Mouse (Mus musculus) cortical plate, adult 2 months (tissue): ENCODE results near the gene Knstrn. TPM values are rescaled to one million over a fixed set of nuclear protein-coding genes. Genes with fewer than 3 reads are reported as not detected.

ENCODE experiments used
- H3K27ac ChIP-seq: fragments of 200-500 bp; 2 replicates; pipeline ENCODE4 v1.5.1; 2012; ENCODE audit warnings: low read length, control low read depth, inconsistent platforms; ENCODE audit not compliant: insufficient read depth
- H3K4me1 ChIP-seq: fragments of 200-500 bp; 2 replicates; pipeline ENCODE4 v1.6.1; 2011; ENCODE audit warnings: low read length; ENCODE audit not compliant: control insufficient read depth, insufficient read depth
- H3K4me3 ChIP-seq: fragments of 200-500 bp; 2 replicates; pipeline ENCODE4 v1.5.1; 2011; ENCODE audit warnings: mild to moderate bottlenecking, low read length, control low read depth; ENCODE audit not compliant: insufficient read depth
- CTCF ChIP-seq: fragments of 200-500 bp; IDR thresholded peaks from 2 replicates; pipeline ENCODE4 v1.5.1; 2011; ENCODE audit warnings: mild to moderate bottlenecking, control low read depth, low read length; ENCODE audit not compliant: insufficient read depth; ENCODE audit errors: extremely low read depth
- POLR2A ChIP-seq: fragments of 200-500 bp; IDR thresholded peaks from 2 replicates; pipeline ENCODE4 v1.6.1; 2011; ENCODE audit warnings: mild to moderate bottlenecking, low read length, control low read depth; ENCODE audit not compliant: insufficient read depth; ENCODE audit errors: extremely low read depth
- polyA plus RNA-seq: library from polyadenylated mRNA; depleted of rRNA; stranded (reverse); fragments of >200 nt; gene quantifications from 2 replicates; pipeline ENCODE4 v1.2.3, GENCODE M21; 2012; rRNA removed

The Knstrn gene
- polyA plus RNA-seq, 1 experiment: 1.9 TPM

DNA sequence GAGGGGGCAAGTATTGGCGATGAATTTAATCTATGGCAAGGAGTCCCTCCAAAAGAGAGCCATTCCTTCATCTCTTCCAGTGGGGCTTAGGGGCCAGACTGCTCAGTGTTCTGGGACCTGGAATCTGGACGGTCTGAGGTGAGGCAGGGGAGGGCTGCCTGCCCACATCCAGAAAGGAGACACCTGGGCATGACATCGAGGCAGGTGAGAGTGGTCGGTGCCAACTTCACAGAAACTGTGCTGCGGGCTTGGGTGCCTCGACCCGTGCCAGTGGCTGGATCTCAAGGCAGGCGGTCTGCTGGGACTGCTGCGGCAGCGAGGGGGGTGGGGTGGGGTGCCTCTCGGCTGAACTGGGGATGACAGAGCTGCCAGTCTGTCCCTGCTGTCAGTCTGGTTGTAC, 84.0 kb downstream of the Knstrn start:
- no peak for TF ChIP-seq POLR2A
- no peak for TF ChIP-seq CTCF
- no peak overlapping the region for H3K4me3 ChIP-seq
- no peak overlapping the region for H3K27ac ChIP-seq
- 0 out of 2 replicates have a peak, but pooled peaks cover 2% of the 10 kb centered on the region for H3K4me1 ChIP-seq

GRCm38 (mm10) chr2:118898771-118899170, 85.0 kb downstream of the Knstrn start:
- no peak overlapping the region for H3K4me3 ChIP-seq
- no peak overlapping the region for H3K27ac ChIP-seq
- H3K4me1 ChIP-seq: peaks cover 2% of the 10 kb centered on the region; the same call in 1 of the 2 replicates
- TF ChIP-seq CTCF: no peak
- TF ChIP-seq POLR2A: no peak

GRCm38 (mm10) chr2:118899306-118899705, 85.5 kb downstream of the Knstrn start:
- H3K4me1 ChIP-seq: peaks cover 6% of the 10 kb centered on the region
- no peak overlapping the region for H3K27ac ChIP-seq
- no peak for TF ChIP-seq CTCF
- no peak for TF ChIP-seq POLR2A
- H3K4me3 ChIP-seq: no peak overlapping the region

- Histone ChIP-seq H3K4me3 (peak within 1 kb of the TSS; percentile 48), H3K27ac (no peak within 1 kb of the TSS), H3K4me1 (peaks cover 12% of the 10 kb centered on the region)
- TF ChIP-seq CTCF (no peak), POLR2A (no peak)
Measured at GRCm38 (mm10) chr2:118899981-118900825, 86.4 kb downstream of the Knstrn start, which contains the start of gene Bahd1. Gene Bahd1 (plus strand): TSS chr2:118900377.

GRCm38 (mm10) chr2:118900826-118901140, 87.0 kb downstream of the Knstrn start:
- TF ChIP-seq CTCF (no peak), POLR2A (no peak)
- Histone ChIP-seq H3K4me3 (peak overlapping the region; percentile 48), H3K4me1 (peaks cover 14% of the 10 kb centered on the region), H3K27ac (no peak overlapping the region)

- TF ChIP-seq CTCF: no peak
- TF ChIP-seq POLR2A: peak; percentile 61; the same call in 1 of the 2 replicates
- peak overlapping the region; percentile 96 for H3K27ac ChIP-seq
- H3K4me3 ChIP-seq: peak overlapping the region; percentile 73
- H3K4me1 ChIP-seq: peaks cover 14% of the 10 kb centered on the region
Measured at GRCm38 (mm10) chr2:118901175-118902031, 87.6 kb downstream of the Knstrn start.

- Histone ChIP-seq H3K4me3 (peak overlapping the region; percentile 73), H3K4me1 (peaks cover 12% of the 10 kb centered on the region), H3K27ac (0 out of 2 replicates have a peak overlapping the region, but pooled peaks have one; percentile 96)
- no peak for TF ChIP-seq POLR2A
- TF ChIP-seq CTCF: no peak
Measured at GRCm38 (mm10) chr2:118902051-118903025, 88.5 kb downstream of the Knstrn start.

DNA sequence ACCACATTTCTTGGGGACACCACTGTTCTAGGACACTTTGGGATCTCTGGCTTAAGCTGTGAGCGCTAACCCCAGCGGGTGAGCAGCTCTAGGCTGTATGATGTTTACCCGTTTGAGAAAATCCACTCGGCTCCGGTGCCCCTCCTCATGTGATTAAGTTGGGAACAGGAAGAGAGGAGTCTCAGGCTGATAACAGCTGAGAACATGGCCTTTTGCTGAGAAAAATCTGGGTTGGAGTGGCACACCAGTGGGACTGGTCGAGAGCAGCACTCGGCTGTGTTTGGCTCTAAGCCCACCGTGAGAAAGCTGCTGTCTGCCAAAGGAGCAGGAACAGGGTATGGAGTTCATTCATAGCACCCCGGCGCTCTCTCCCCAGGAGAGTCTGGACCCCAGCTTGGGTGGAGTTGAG, 89.5 kb downstream of the Knstrn start:
- H3K4me3 ChIP-seq: peak overlapping the region; percentile 73; the same call in 1 of the 2 replicates
- peaks cover 12% of the 10 kb centered on the region for H3K4me1 ChIP-seq
- TF ChIP-seq CTCF: no peak
- TF ChIP-seq POLR2A: no peak
- H3K27ac ChIP-seq: no peak overlapping the region

Other genes starting within 250 kb of the Knstrn start
- 1.9 and 2.8 TPM in 2 replicates for gene Bub1b, start 215.8 kb upstream of the Knstrn start, polyA plus RNA-seq
- 58.0 and 63.1 TPM in 2 replicates for gene Pak6, start 150.7 kb upstream of the Knstrn start, polyA plus RNA-seq
- 11.3 and 17.9 TPM in 2 replicates for gene Ankrd63, start 110.0 kb upstream of the Knstrn start, polyA plus RNA-seq
- 2.9 and 3.0 TPM in 2 replicates for gene Plcb2, start 85.6 kb upstream of the Knstrn start, polyA plus RNA-seq
- 22.4 and 24.7 TPM in 2 replicates for gene Inafm2, start 68.2 kb upstream of the Knstrn start, polyA plus RNA-seq
- 3.5 and 4.2 TPM in 2 replicates for gene Ccdc9b, start 51.3 kb upstream of the Knstrn start, polyA plus RNA-seq
- not detected in 2 replicates for gene Phgr1, start 41.2 kb upstream of the Knstrn start, polyA plus RNA-seq
- 128 and 137 TPM in 2 replicates for gene Disp2, start 34.3 kb upstream of the Knstrn start, polyA plus RNA-seq
- 104 and 119 TPM in 2 replicates for gene Ivd, start 48.0 kb downstream of the Knstrn start, polyA plus RNA-seq
- gene Bahd1, start 86.4 kb downstream of the Knstrn start, polyA plus RNA-seq: 21.8 and 22.5 TPM in 2 replicates
- 2.8 and 3.1 TPM in 2 replicates for gene Chst14, start 112.5 kb downstream of the Knstrn start, polyA plus RNA-seq
- gene Ccdc32, start 215.4 kb downstream of the Knstrn start, polyA plus RNA-seq: 44.3 and 45.1 TPM in 2 replicates
- 4.8 and 4.9 TPM in 2 replicates for gene Rpusd2, start 220.8 kb downstream of the Knstrn start, polyA plus RNA-seq
- 0.04 and 0.08 TPM in 2 replicates for gene Knl1, start 233.1 kb downstream of the Knstrn start, polyA plus RNA-seq